Mouse (Mus musculus) ES-E14 (cell line): ENCODE data around the gene St13. TPM values are rescaled to one million over a fixed set of nuclear protein-coding genes. Genes with fewer than 3 reads are reported as not detected.

Experiments used
- DNase-seq: peaks from one replicate; pipeline ENCODE4 v3.0.0-alpha.2; 2013; ENCODE audit warnings: low read depth, low spot score
- H3K27ac ChIP-seq: 2 replicates; pipeline ENCODE4 v1.5.1; 2012; ENCODE audit warnings: low read depth, mild to moderate bottlenecking, low read length, moderate library complexity, mixed read lengths; ENCODE audit not compliant: poor library complexity, insufficient read depth, severe bottlenecking
- H3K36me3 ChIP-seq: 2 replicates; pipeline ENCODE4 v1.6.1; 2012; ENCODE audit warnings: mild to moderate bottlenecking, low read length, moderate library complexity, mixed read lengths; ENCODE audit not compliant: control insufficient read depth, poor library complexity, insufficient read depth, severe bottlenecking
- H3K4me1 ChIP-seq, 2 experiments: fragments of 150-350 bp in 1 of 2; sonication (generic) in 1 of 2; 2 replicates each; pipeline ENCODE4 v1.6.1; 2012; ENCODE audit warnings: low read length in 2 of 2, mild to moderate bottlenecking in 1 of 2, mixed read lengths in 1 of 2; ENCODE audit not compliant: control insufficient read depth in 2 of 2, insufficient read depth in 2 of 2, poor library complexity in 1 of 2
- H3K4me3 ChIP-seq, 2 experiments: fragments of 150-350 bp in 1 of 2; sonication (generic) in 1 of 2; 2 replicates each; pipeline ENCODE4 v1.5.1; 2012; ENCODE audit warnings: low read length in 2 of 2, low read depth in 1 of 2, mild to moderate bottlenecking in 1 of 2, mixed read lengths in 1 of 2; ENCODE audit not compliant: insufficient read depth in 1 of 2, poor library complexity in 1 of 2, severe bottlenecking in 1 of 2
- H3K9ac ChIP-seq: 2 replicates; pipeline ENCODE4 v1.6.1; 2012; ENCODE audit warnings: low read depth, mild to moderate bottlenecking, low read length, mixed read lengths; ENCODE audit not compliant: poor library complexity, insufficient read depth, severe bottlenecking
- H3K9me3 ChIP-seq: fragments of 150-350 bp; sonication (generic); 2 replicates; pipeline ENCODE4 v1.6.1; 2012; ENCODE audit warnings: low read depth, mild to moderate bottlenecking, low read length; ENCODE audit not compliant: control insufficient read depth, insufficient read depth
- CHD2 ChIP-seq: IDR thresholded peaks from 2 replicates; pipeline ENCODE4 v1.6.1; 2014; ENCODE audit warnings: mild to moderate bottlenecking, low read depth, low read length, inconsistent platforms
- HCFC1 ChIP-seq: IDR thresholded peaks from 2 replicates; pipeline ENCODE4 v1.6.1; 2012; ENCODE audit warnings: low read length, inconsistent platforms, borderline replicate concordance; ENCODE audit not compliant: insufficient read depth
- MAFK ChIP-seq: IDR thresholded peaks from 2 replicates; pipeline ENCODE4 v1.6.1; 2014; ENCODE audit warnings: mild to moderate bottlenecking, low read depth, low read length, inconsistent platforms; ENCODE audit not compliant: insufficient read depth
- ZC3H11A ChIP-seq: IDR thresholded peaks from 2 replicates; pipeline ENCODE4 v1.6.1; 2012; ENCODE audit warnings: low read depth, mild to moderate bottlenecking, inconsistent platforms, low read length, borderline replicate concordance
- ZNF384 ChIP-seq: IDR thresholded peaks from 2 replicates; pipeline ENCODE4 v1.6.1; 2012; ENCODE audit warnings: low read depth, low read length, inconsistent platforms
- in situ Hi-C, 2 experiments: fragments of 600-800 bp; cut with MboI; formaldehyde crosslinking; loops; one replicate each; pipeline ENCODE4 v1.15.1; 2025; ENCODE audit warnings: low sequenced_read_pairs in 2 of 2, inconsistent platforms in 1 of 2; ENCODE audit not compliant: unreplicated experiment in 2 of 2
- total RNA-seq: library from RNA; depleted of rRNA; stranded (reverse); fragments of 300-350 nt; gene quantifications from 2 replicates; pipeline ENCODE4 v1.2.3, GENCODE M21; 2012

St13 gene
- total RNA-seq, 1 experiment = 254 TPM

- Histone ChIP-seq H3K4me1 (peaks cover 3 to 4% of the 10 kb centered on the region in 2 experiments; a peak in 3 of 4 replicates), H3K9me3 (no peaks in the 10 kb centered on the region), H3K4me3 (no peak overlapping the region), H3K27ac (no peak overlapping the region), H3K9ac (no peak overlapping the region), H3K36me3 (peaks cover 2% of the 10 kb centered on the region; the same call in 1 of the 2 replicates)
- peak; percentile 71 for DNase-seq
- in situ Hi-C loops = no loop called here
- TF ChIP-seq ZNF384 (no peak), CHD2 (no peak), ZC3H11A (peak; percentile 51; the same call in 1 of the 2 replicates)
Measured at GRCm38 (mm10) chr15:81355146-81355761, 44.6 kb downstream of the St13 start.

GRCm38 (mm10) chr15:81352638-81353037 lies 47.2 kb downstream of the St13 start:
- Histone ChIP-seq H3K27ac (no peak overlapping the region), H3K9ac (no peak overlapping the region), H3K4me1 (peaks cover 0 to 4% of the 10 kb centered on the region in 2 experiments; a peak in 3 of 4 replicates), H3K36me3 (peaks cover 2% of the 10 kb centered on the region; the same call in 1 of the 2 replicates), H3K9me3 (no peaks in the 10 kb centered on the region), H3K4me3 (no peak overlapping the region)
- no peak for DNase-seq
- in situ Hi-C loops = no loop called here
- TF ChIP-seq ZNF384 = no peak
- no peak for TF ChIP-seq ZC3H11A
- no peak for TF ChIP-seq MAFK
- no peak for TF ChIP-seq CHD2
- no peak for TF ChIP-seq HCFC1

- in situ Hi-C loops = no loop called here
Measured at GRCm38 (mm10) chr15:81350401-81350800, 49.5 kb downstream of the St13 start.

GRCm38 (mm10) chr15:81348366-81348765 lies 51.5 kb downstream of the St13 start:
- Histone ChIP-seq H3K9ac (no peak overlapping the region), H3K27ac (no peak overlapping the region), H3K4me3 (no peak overlapping the region), H3K4me1 (no peaks in the 10 kb centered on the region; a peak in 1 of 4 replicates), H3K9me3 (no peaks in the 10 kb centered on the region), H3K36me3 (no peaks in the 10 kb centered on the region)
- DNase-seq = no peak
- in situ Hi-C loops = no loop called here
- TF ChIP-seq ZC3H11A (no peak), HCFC1 (no peak), ZNF384 (no peak), CHD2 (no peak), MAFK (no peak)

More at GRCm38 (mm10) chr15:81350401-81350800, 49.5 kb downstream of the St13 start:
- no peak for TF ChIP-seq MAFK
- TF ChIP-seq ZNF384 = no peak
- no peak for TF ChIP-seq CHD2
- Histone ChIP-seq H3K4me1 (no peaks in the 10 kb centered on the region; a peak in 1 of 4 replicates), H3K36me3 (peaks cover 2% of the 10 kb centered on the region; the same call in 1 of the 2 replicates), H3K27ac (no peak overlapping the region), H3K9ac (no peak overlapping the region), H3K9me3 (no peaks in the 10 kb centered on the region), H3K4me3 (no peak overlapping the region)
- DNase-seq = no peak

GRCm38 (mm10) chr15:81347466-81347865 lies 52.4 kb downstream of the St13 start:
- in situ Hi-C loops = no loop called here
- no peak for DNase-seq

More at GRCm38 (mm10) chr15:81347466-81347865, 52.4 kb downstream of the St13 start:
- Histone ChIP-seq H3K4me1 (no peaks in the 10 kb centered on the region; a peak in 1 of 4 replicates), H3K9me3 (no peaks in the 10 kb centered on the region), H3K4me3 (no peak overlapping the region), H3K9ac (no peak overlapping the region), H3K27ac (no peak overlapping the region), H3K36me3 (peaks cover 4% of the 10 kb centered on the region; the same call in 1 of the 2 replicates)
- TF ChIP-seq HCFC1 (no peak), ZC3H11A (no peak), MAFK (no peak), CHD2 (no peak), ZNF384 (no peak)
